ENCODE assay signal across 18 mouse cellular contexts in genomic region chr1:63418491-63418890, GRCm38 (mm10). TPM values are rescaled to one million over a fixed set of nuclear protein-coding genes. Genes with fewer than 3 reads are reported as not detected.
DNase-seq lines count a peak whose midpoint lies in the region; ATAC-seq and TF ChIP-seq lines count a peak whose summit lies in the region.
"Had no signal": no experiment of that assay in that cellular context is flagged by ENCODE, and none has a peak within 500 bp of the region (broad histone marks: within the 10 kb centered on the region; RNA-seq: fewer than 3 reads in every experiment).

No protein-coding gene starts in this region.

- no peak overlapping the region for H3K27ac ChIP-seq in neural tube, embryonic 12.5 days
- H3K27ac ChIP-seq in neural tube, embryonic 14.5 days (ENCODE audit: low read depth, low read length) = no peak overlapping the region
- no peak overlapping the region for H3K27ac ChIP-seq in gastrocnemius, adult 2 months
- H3K27ac ChIP-seq: embryonic facial prominence, embryonic 10.5 days; forebrain, embryonic 13.5 days; heart, adult 2 months; heart, embryonic 15.5 days; hindbrain, embryonic 15.5 days had no signal

- no peaks in the 10 kb centered on the region for H3K27me3 ChIP-seq in neural tube, embryonic 12.5 days (replicated peaks)
- H3K27me3 ChIP-seq in neural tube, embryonic 14.5 days (ENCODE audit: control insufficient read depth, insufficient read depth, low read length) = no peaks in the 10 kb centered on the region
- H3K27me3 ChIP-seq: forebrain, embryonic 13.5 days; heart, embryonic 15.5 days; hindbrain, embryonic 15.5 days had no signal

- TF ChIP-seq CTCF in gastrocnemius, adult 2 months (IDR thresholded peaks at IDR 0.05) = no peak

- H3K9ac ChIP-seq in neural tube, embryonic 12.5 days = no peak overlapping the region
- no peak overlapping the region for H3K9ac ChIP-seq in neural tube, embryonic 14.5 days (replicated peaks; ENCODE audit: low read depth, low read length)
- H3K9ac ChIP-seq: forebrain, embryonic 13.5 days; forebrain, postnatal 0 days; heart, embryonic 15.5 days; hindbrain, embryonic 15.5 days had no signal

- H3K4me3 ChIP-seq in neural tube, embryonic 12.5 days = no peak overlapping the region
- H3K4me3 ChIP-seq in neural tube, embryonic 14.5 days (ENCODE audit: low read depth, low read length) = no peak overlapping the region
- H3K4me3 ChIP-seq in gastrocnemius, adult 2 months = no peak overlapping the region
- H3K4me3 ChIP-seq: embryonic facial prominence, embryonic 10.5 days; forebrain, embryonic 13.5 days; heart, adult 2 months; heart, embryonic 15.5 days; hindbrain, embryonic 15.5 days had no signal

- no peak for DNase-seq in neural tube, embryonic 10.5 days (ENCODE audit: extremely low spot score, low spot score)
- peak; percentile 7 for DNase-seq in c-Kit-positive CD71-positive TER-119-negative erythroid progenitor cells, embryonic 14.5 days (ENCODE audit: low read depth)
- no peak for DNase-seq in heart, postnatal 14 days
- no peak for DNase-seq in gastrocnemius, adult 2 months
- DNase-seq: adrenal gland, adult 2 months; adrenal gland, postnatal 25 days; cerebellum, adult 2 months; cerebellum, postnatal 10 days; forebrain, postnatal 0 days; gastrocnemius, postnatal 10 days; heart, adult 2 months had no signal

- 62% methylated on average over 8 of the region's 8 CpGs for WGBS in neural tube, embryonic 12.5 days
- 51% methylated on average over 8 of the region's 8 CpGs for WGBS in neural tube, embryonic 14.5 days

- ATAC-seq in neural tube, embryonic 12.5 days (ENCODE audit: low FRiP score, low read depth) = 0 out of 2 replicates have a peak, but pooled peaks have one; percentile 53
- ATAC-seq in neural tube, embryonic 14.5 days (ENCODE audit: low read depth) = peak; percentile 65
- ATAC-seq: forebrain, embryonic 13.5 days; forebrain, postnatal 0 days had no signal

- no peaks in the 10 kb centered on the region for H3K4me1 ChIP-seq in neural tube, embryonic 12.5 days
- H3K4me1 ChIP-seq in neural tube, embryonic 14.5 days (ENCODE audit: control insufficient read depth, insufficient read depth, low read length) = no peaks in the 10 kb centered on the region
- H3K4me1 ChIP-seq: heart, embryonic 15.5 days; hindbrain, embryonic 15.5 days had no signal

- no peaks in the 10 kb centered on the region for H3K9me3 ChIP-seq in neural tube, embryonic 12.5 days
- no peaks in the 10 kb centered on the region for H3K9me3 ChIP-seq in neural tube, embryonic 14.5 days (ENCODE audit: control insufficient read depth, low read length)
- H3K9me3 ChIP-seq: embryonic facial prominence, embryonic 10.5 days; forebrain, embryonic 13.5 days; heart, embryonic 15.5 days; hindbrain, embryonic 15.5 days had no signal

- intact Hi-C loops in heart, postnatal 14 days (cut with DNase I) = no loop called here
- intact Hi-C loops in gastrocnemius, adult 2 months (cut with DNase I) = no loop called here

- no peaks in the 10 kb centered on the region for H3K36me3 ChIP-seq in neural tube, embryonic 12.5 days
- no peaks in the 10 kb centered on the region for H3K36me3 ChIP-seq in neural tube, embryonic 14.5 days (ENCODE audit: control insufficient read depth, insufficient read depth, low read length)
- H3K36me3 ChIP-seq: embryonic facial prominence, embryonic 10.5 days; heart, embryonic 15.5 days; hindbrain, embryonic 15.5 days had no signal

- H3K4me2 ChIP-seq in neural tube, embryonic 12.5 days (replicated peaks) = no peak overlapping the region
- H3K4me2 ChIP-seq in neural tube, embryonic 14.5 days (ENCODE audit: low read depth, low read length) = no peak overlapping the region
- H3K4me2 ChIP-seq: forebrain, embryonic 13.5 days; heart, embryonic 11.5 days; heart, embryonic 15.5 days; hindbrain, embryonic 15.5 days had no signal

RNA-seq across cellular contexts. Expression of gene Adam23, which starts 27.2 kb away (rescaled TPM):
- 8.8 and 12.6 TPM in 2 replicates for polyA plus RNA-seq in neural tube, embryonic 12.5 days (2016; fragmentation: Nextera tagmentation; extraction: Ambion mirVana)
- 26.0 and 27.6 TPM in 2 replicates for polyA plus RNA-seq in neural tube, embryonic 14.5 days (2014; fragmentation: Nextera tagmentation; extraction: Ambion mirVana)
- total RNA-seq in heart, postnatal 14 days (2021) = 1 to 10 TPM; 2.8 to 3.5 TPM
- 1 to 10 TPM in 1 of 2 experiments, under 1 TPM in 1; 0.59 to 1.6 TPM for total RNA-seq in gastrocnemius, adult 2 months (2021)
